Mouse (Mus musculus) bone marrow, adult 2 months (tissue): ENCODE data around the gene Mgat5.

Experiments
- CTCF ChIP-seq: fragments of 200-500 bp; IDR thresholded peaks from 2 replicates; pipeline ENCODE4 v1.5.1; 2011; ENCODE audit warnings: low read length, control low read depth; ENCODE audit not compliant: control insufficient read depth, insufficient read depth
- POLR2A ChIP-seq: fragments of 200-500 bp; IDR thresholded peaks from 2 replicates; pipeline ENCODE4 v1.6.1; 2011; ENCODE audit warnings: low read depth, mild to moderate bottlenecking, control low read depth, low read length, borderline replicate concordance; ENCODE audit not compliant: control insufficient read depth

DNA sequence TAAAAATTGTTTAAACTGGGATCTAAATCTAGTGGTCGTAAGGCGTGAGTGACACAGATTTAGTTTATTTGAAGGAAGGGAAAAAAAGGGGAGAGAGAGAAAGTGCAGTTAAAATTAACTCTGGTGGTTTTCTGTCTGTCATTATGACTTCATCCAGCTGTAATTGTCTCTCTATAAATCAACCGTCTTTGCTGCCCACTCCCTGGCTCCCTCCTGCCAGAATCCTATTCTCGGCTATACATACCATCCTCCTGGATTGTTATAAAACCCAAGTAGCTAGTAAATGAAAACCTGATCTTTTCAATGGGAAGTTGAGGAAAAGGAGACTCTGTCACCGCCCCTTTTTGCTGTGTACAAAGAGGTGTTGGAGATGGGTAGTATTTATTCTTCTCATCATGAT, 88.5 kb downstream of the Mgat5 start:
- TF ChIP-seq POLR2A (no peak), CTCF (no peak)
